Mouse (Mus musculus) spleen, adult 2 months (tissue): ENCODE data around the gene Lpar3.

Experiments
- CTCF ChIP-seq: fragments of 200-500 bp; IDR thresholded peaks from 2 replicates; pipeline ENCODE4 v1.5.1; 2011; ENCODE audit warnings: mild to moderate bottlenecking, inconsistent platforms; ENCODE audit not compliant: insufficient read depth, insufficient read length, insufficient replicate concordance; ENCODE audit errors: extremely low read depth
- POLR2A ChIP-seq: fragments of 200-500 bp; IDR thresholded peaks from 2 replicates; pipeline ENCODE4 v1.6.1; 2011; ENCODE audit warnings: low read depth, low read length, inconsistent platforms

GRCm38 (mm10) chr3:146211964-146212363 lies 8.8 kb upstream of the Lpar3 start:
- TF ChIP-seq CTCF (no peak), POLR2A (no peak)
